Mouse (Mus musculus): Measurements from ENCODE around the gene Ubr4.

The Ubr4 gene

GRCm38 (mm10) chr4:139535719-139536118 is 183.3 kb downstream of the Ubr4 start:
- DNase-seq (ENCODE audit: low spot score), result no peak

- no peak for DNase-seq (ENCODE audit: low spot score)
Measured at GRCm38 (mm10) chr4:139536706-139537105, 184.3 kb downstream of the Ubr4 start.
